Mouse (Mus musculus) ES-Bruce4 (cell line): ENCODE measurements at regions not wholly inside any gene's neighbourhood (a gene's known extent, or its start where the extent isn't known, plus 50 kb on each side); places are given as distances from the start of the nearest gene placed in this dataset.

Experiments used
- CTCF ChIP-seq: IDR thresholded peaks from one replicate; pipeline ENCODE4 v1.8.1; 2011; ENCODE audit warnings: low read depth, low read length
- EP300 ChIP-seq: IDR thresholded peaks from 2 replicates; pipeline ENCODE4 v1.6.1; 2011; ENCODE audit warnings: low read depth, low read length; ENCODE audit not compliant: insufficient read depth
- POLR2A ChIP-seq: IDR thresholded peaks from one replicate; pipeline ENCODE4 v1.8.1; 2011; ENCODE audit warnings: low read length; ENCODE audit not compliant: insufficient read depth

- TF ChIP-seq POLR2A (no peak), CTCF (no peak), EP300 (no peak)
These were observed 130.4 kb downstream of the Olfm4 start for GRCm38 (mm10) chr14:80114326-80114725.
